Mouse (Mus musculus) heart, postnatal 25 days (tissue): Measurements from ENCODE around the gene Zic2. TPM values are rescaled to one million over a fixed set of nuclear protein-coding genes. Genes with fewer than 3 reads are reported as not detected.
"Not testable (repeated sequence)": the region's sequence is repeated elsewhere in the genome, so short reads cannot be mapped to it uniquely, and the experiment has no call there.

Experiments
- DNase-seq: peaks from one replicate; pipeline ENCODE4 v3.0.0; 2022; ENCODE audit warnings: low spot score
- intact Hi-C: fragments of 180-260 bp; cut with DNase I; formaldehyde crosslinking; loops from one replicate; pipeline ENCODE4 v1.15.1; 2025
- total RNA-seq, 2 experiments: library from RNA; stranded (reverse); gene quantifications; 2 replicates each; pipeline ENCODE4 v1.2.3; 2021

Zic2 gene
- not detected for total RNA-seq

DNA sequence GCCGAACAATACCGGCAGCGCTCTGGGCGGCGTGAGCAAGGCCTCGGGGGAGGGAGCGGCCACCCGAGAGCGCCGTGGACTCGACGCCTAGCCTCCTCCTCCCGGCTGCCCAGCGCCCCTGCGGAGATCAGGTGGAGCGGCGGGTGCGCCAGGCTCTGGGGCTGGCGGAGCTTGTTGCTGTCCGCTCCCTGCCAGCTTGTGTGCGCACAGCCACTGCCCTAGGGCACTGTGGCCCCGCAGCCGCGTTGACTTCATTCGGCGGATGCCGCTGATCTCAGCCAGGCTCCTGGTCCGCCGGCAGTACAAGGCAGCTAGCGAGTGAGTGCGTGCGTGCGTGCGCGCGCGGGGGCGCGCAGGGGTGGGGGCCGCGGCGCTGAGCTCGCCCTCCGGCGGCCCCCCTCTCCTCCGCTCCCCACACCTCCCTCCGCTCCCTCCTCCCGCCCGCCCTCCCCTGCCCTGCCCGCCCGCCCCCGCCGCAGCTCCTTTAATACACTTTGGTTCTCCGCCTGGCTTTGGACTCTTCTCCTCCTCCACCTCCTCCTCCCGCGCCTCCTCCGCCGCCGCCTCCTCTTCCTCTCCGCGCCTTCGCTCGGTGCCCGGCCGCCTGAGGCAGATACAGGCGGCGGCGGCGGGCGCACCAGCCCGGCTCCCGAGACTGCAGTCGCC lies at the start of gene Zic2:
TSS of gene Zic2 (plus strand) at position 545 of the 666 bp plus-strand sequence.
- intact Hi-C loops = loop anchor here (10.0 kb wide), 1 partner anchor 290 kb away; the partner anchor contains the start of gene Clybl
- no peak for DNase-seq

DNA sequence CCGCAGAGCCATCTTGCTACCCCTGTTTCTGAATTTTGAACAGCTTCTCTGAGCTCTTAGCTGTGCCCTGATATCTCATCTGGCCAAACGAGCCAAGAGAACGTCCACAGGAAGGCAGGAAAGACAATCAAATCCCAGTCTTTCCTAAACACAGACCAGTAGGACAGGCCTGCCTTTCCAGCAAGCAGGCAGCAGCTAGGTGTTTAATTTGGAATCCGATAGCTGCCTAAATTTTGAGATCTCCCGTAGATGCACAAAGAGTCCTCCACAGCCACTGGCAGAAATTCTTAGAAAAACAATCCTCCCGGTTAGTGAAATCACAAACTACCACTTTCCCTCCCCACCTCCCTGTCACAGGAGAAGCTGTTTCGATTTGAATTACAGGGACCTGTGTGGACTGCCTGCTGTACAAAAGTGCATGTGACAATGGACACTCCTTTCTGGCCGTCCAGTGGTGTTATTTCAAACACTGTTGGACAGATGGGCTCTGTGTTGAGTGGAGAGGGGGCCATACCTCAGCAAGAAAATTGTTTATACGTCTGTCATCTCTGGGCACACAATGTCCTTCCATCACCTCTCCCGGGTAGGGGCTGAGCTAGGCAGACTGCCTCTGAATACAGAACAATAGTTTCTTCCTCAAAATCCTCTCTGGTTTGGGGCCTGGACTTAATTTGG lies 48.6 kb upstream of the Zic2 start:
- no peak for DNase-seq
- intact Hi-C loops = no loop called here

GRCm38 (mm10) chr14:122427204-122427560 lies 48.1 kb upstream of the Zic2 start:
- no peak for DNase-seq
- intact Hi-C loops = no loop called here

DNA sequence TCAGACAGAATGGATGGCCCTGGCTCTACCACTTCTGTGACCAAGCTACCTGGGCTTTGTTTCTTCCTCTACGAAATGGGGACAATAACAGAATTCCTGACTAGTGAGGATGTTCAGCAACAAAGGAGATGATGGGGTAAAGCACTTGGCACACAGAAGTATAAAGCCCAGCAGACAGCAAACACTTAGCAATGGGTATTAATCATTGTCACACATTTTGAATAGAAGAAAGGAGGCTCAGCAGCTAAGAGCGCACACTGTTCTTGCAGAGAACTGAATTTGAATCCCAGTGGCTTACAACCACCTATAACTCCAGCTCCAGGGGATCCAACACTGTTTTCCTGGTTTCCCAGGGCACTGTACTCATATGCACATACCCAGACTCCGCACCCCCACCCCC lies 47.6 kb upstream of the Zic2 start:
- intact Hi-C loops = no loop called here
- no peak for DNase-seq

DNA sequence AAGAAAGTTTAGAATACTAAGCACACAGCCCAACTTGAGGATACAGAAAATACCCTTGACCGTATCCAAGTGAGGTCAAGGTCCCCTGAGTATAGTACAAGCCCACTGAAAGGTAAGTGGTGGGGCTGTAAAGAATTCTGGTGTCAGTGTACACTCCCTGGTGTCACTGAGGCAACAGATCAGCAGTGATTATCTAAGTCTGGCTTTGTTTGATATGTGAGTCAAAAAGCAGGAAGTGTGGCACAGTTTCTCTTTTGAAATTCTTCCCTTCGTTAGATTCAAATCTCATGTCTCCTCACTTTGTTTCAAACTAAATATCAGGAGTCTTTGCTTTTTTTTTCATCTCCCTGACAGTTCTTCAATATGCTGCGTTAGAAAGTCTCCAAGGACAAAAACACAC lies 42.7 kb upstream of the Zic2 start:
- intact Hi-C loops = no loop called here
- no peak for DNase-seq

DNA sequence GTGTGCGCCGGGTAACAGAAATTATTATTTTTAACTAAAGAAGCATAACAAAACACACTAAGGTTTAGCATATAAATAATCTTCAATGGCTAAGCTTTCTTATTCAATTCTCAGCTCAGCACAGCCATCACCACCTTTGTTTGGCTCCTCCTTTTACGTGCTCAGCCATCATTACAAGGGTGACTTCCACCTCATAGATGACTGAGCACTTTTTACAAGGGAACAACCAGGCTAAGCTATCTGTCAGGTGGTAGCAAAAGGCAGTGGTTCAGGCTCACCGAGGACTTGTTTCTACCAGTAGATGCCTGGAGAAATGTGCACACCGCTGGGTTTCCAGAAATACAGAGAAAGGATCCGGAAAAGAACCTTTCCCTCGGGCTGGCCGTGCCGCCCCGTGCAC lies 41.2 kb upstream of the Zic2 start:
- no peak for DNase-seq
- intact Hi-C loops = no loop called here

- no peak for DNase-seq
- intact Hi-C loops = no loop called here
Observed at GRCm38 (mm10) chr14:122436850-122437249, 38.4 kb upstream of the Zic2 start.

GRCm38 (mm10) chr14:122449601-122450495 lies 25.4 kb upstream of the Zic2 start:
- no peak for DNase-seq
- intact Hi-C loops = no loop called here

DNA sequence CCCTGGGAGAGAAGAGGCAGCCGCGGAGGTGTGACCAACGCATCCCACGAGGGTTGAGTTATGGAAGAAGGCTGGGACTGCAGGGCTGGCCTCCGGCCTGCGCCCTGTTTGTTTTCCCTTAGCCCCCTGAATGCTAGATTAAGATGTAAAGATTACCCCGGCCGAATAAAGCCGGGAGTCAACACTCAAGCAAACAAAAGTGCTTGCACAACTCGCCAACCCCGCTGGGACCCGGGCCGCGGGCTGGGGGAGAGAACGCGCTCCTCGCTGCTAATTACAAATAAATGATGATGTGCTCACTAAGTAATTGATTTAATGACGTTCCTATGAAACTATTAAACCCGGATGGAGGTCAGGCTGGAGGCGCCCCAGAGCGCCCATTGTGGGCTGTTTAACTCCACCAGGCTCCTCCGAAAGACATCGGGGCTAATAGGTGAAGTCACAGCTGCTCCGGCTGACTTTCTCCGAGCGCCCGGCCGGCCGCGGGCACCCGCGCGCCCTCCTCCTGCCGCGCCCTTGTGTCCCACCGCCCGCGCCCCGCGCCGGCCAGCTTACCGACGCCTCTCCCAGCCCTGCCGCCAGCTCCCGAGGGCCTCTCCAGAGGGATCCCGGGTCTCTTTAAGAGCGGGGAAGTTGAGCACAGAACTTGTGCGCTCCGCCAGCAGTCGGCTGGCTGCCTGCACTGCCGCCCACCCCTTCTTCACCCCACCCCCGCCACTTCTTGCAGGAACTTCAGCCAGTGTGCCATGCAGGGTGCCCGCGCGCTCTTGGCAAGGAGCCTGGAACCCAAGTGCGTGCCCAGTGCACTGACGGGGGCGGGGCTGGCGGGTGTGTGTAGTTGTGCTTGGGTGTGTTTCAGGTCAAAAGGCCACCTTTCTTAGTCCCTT lies 24.5 kb upstream of the Zic2 start, which contains the start of gene Gm5089:
TSS of gene Gm5089 (minus strand) at position 620 of the 887 bp plus-strand sequence.
- no peak for DNase-seq

GRCm38 (mm10) chr14:122451551-122452145 lies 23.6 kb upstream of the Zic2 start:
- DNase-seq = no peak
- intact Hi-C loops = no loop called here

More for the DNA sequence above, 24.5 kb upstream of the Zic2 start, which contains the start of gene Gm5089:
- intact Hi-C loops = no loop called here

DNA sequence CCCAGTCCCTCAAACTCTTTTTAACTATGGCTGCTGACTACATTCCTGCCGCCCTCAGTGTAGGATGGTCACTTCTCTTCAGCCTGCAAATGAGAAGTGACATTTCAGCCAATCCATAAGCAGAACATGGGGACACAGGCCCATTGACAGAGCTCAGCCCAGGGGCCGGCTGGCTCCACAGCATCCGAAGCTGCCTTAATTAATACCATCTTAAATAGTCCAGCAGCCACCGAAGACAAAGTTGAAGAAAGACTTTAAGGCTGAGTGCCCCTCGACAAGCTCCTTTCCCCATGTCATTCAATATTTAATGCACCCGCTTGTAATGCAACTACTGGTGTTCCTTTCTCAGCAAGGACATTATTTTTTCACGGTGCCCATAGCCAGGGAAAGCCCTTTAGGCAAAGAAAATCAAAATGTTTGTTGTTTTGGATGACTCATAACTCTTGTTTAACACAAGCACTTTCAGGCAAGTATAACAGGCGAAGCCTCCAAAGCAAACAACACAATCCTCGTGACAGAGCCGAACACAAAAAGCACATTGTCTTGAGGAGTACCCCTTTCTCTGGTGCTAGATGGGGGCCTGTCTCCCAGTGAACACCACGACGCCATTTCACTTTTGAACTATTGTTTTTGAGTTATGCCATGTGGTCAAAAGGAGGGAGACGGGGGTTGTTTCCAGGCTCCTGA lies 22.4 kb upstream of the Zic2 start:
- DNase-seq = no peak
- intact Hi-C loops = no loop called here

DNA sequence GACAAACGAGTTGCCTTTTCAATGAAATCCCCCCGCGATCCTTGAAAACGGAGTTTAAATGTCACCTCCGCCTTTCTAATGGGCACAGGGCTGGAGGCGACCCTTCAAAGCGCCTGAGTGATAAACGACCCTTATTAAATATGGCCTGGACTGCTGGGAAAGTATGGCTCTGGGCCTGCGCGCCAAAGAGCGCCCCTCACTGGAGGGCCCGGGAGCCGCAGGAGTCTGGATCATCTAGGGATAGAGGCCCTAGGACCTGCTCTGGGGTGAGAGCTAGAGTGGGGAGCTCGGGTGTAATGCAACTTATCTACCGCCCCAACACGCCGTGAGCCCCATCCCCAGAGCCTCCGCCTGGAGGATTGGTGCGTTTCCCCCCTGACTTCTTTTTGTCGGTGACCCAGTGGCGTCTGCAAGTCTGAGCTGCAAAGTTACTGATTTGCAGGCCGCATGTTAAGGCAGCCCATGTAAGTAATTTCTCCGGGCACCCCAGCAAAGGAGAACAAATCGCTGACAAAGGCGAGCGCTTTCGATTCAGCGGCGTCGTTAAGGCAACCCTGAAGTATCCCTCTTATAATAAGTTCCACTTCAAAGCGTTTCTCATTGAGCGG lies 21.7 kb upstream of the Zic2 start:
- no peak for DNase-seq
- intact Hi-C loops = no loop called here

DNA sequence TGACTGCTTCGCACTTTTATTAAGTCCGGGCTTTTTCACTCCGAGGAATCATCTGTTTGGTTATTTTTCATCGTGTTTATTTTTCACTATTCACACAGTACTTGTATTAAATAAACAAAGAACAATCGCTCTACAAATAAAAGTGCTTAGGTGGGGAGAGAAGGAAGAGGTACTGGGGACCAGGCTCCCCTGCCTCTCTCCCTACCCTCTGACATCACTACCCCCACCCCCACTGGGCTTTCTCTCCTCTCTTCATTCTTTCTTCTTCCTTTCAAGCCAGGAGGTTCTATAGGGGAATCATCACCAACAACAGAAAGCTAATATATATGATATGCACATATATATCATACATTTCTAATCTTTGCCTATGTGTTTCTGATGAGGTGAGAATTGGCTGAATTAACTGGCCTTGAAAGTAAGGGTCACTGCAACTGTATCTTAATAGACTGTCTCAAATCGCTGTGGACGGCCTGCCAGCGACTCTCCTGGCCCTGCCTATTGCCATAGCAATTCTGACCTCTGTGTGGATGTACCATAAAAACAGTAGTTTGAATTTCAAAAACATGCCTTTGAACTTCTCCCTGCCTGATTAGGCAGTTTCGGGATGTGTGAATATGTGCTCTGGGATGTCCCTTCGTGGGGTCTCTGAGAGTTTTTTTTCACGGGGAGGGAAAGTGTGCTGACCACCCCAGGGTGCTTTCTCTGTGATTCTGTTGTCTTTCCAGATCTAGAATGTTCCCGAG lies 21.1 kb upstream of the Zic2 start:
- intact Hi-C loops = no loop called here
- no peak for DNase-seq

GRCm38 (mm10) chr14:122454901-122455561 lies 20.2 kb upstream of the Zic2 start:
- intact Hi-C loops = no loop called here
- no peak for DNase-seq

DNA sequence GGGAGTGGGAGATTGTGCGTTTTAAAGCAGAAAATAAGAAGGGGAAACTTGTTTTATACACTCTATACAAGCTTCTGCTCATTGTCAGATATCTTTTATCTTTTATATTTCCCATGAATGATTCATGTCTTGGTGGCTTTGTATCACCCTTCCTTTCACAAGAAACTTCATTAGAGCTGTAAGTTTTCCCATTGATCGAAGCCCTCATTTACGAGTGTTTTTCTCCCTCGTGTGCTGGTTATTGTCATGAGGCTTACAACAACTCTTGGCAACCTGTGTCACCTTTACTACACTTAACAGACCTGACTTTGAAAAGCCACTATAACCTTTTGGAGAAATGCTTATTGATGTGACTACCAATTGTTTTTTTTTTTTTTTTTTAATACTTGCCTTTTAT lies 19.7 kb upstream of the Zic2 start:
- intact Hi-C loops = no loop called here
- DNase-seq = no peak

GRCm38 (mm10) chr14:122459332-122459731 lies 15.9 kb upstream of the Zic2 start:
- intact Hi-C loops, DNase-seq: not testable (repeated sequence)

- no peak for DNase-seq
- intact Hi-C loops = no loop called here
Observed at GRCm38 (mm10) chr14:122459776-122460175, 15.5 kb upstream of the Zic2 start.
